16 mouse cellular contexts compared by ENCODE assay signal in the genomic region with DNA sequence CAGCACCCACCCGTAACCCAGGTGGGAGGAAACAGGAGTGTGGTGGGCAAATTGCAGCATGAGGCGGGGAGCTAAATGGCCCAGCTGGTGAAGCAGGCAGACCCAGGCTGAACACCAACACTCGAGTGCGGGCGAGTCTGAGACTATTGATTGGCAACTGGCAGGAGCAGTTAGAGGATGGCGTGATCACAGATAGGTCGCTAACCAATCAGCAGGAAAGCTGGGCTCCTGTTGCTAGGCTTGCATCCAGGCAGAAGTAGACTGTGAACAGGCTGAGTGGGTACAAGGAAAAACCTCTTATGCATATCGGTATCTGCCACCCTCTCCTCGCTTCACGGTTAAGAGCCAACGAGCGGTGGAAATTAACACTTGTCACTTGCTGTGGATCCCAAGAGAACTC. TPM values are rescaled to one million over a fixed set of nuclear protein-coding genes. Genes with fewer than 3 reads are reported as not detected.
DNase-seq lines count a peak whose midpoint lies in the region; ATAC-seq lines count a peak whose summit lies in the region.
"Had no signal": no experiment of that assay in that cellular context is flagged by ENCODE, and none has a peak within 500 bp of the region (broad histone marks: within the 10 kb centered on the region; RNA-seq: fewer than 3 reads in every experiment).

No protein-coding gene starts in this region.

- H3K4me3 ChIP-seq in forebrain, embryonic 16.5 days (replicated peaks; ENCODE audit: low read length), result no peak overlapping the region
- no peak overlapping the region for H3K4me3 ChIP-seq in forebrain, embryonic 13.5 days
- no peak overlapping the region for H3K4me3 ChIP-seq in kidney, embryonic 16.5 days (ENCODE audit: low read length)
- H3K4me3 ChIP-seq: embryonic facial prominence, embryonic 10.5 days; megakaryocyte, embryonic 14.5 days had no signal

- WGBS in forebrain, embryonic 16.5 days, result 70% methylated on average over 12 of the region's 12 CpGs
- WGBS in forebrain, embryonic 13.5 days, result 84% methylated on average over 12 of the region's 12 CpGs
- whole genome bisulfite sequencing in kidney, embryonic 16.5 days, result 86% methylated on average over 12 of the region's 12 CpGs

- peak; percentile 52; the same call in 1 of the 2 replicates for ATAC-seq in forebrain, embryonic 16.5 days
- ATAC-seq in forebrain, embryonic 13.5 days, result no peak
- ATAC-seq in kidney, embryonic 16.5 days (ENCODE audit: low FRiP score, low TSS enrichment), result no peak
- ATAC-seq: intestine, embryonic 16.5 days had no signal

- peak; percentile 21 for DNase-seq in R1 (ENCODE audit: low read depth, low spot score)
- DNase-seq in frontal cortex, postnatal 36 days (ENCODE audit: low spot score in 2 of 2), result peak; percentile 55 to 69
- peak; percentile 38 to 53 for DNase-seq in left cerebral cortex, adult 9 months (ENCODE audit: low spot score in 2 of 2)
- DNase-seq in lung, adult 18-20 months, result no peak
- no peak for DNase-seq in gastrocnemius, postnatal 36 days
- DNase-seq: cerebellum, adult 9-11 months; heart, postnatal 4 days; kidney, postnatal 36 days; lung, adult 2 months; thymus, postnatal 14 days had no signal

- H3K36me3 ChIP-seq in forebrain, embryonic 16.5 days (ENCODE audit: control insufficient read depth, insufficient read depth), result no peaks in the 10 kb centered on the region
- H3K36me3 ChIP-seq in forebrain, embryonic 13.5 days (ENCODE audit: poor library complexity, severe bottlenecking), result no peaks in the 10 kb centered on the region
- H3K36me3 ChIP-seq in kidney, embryonic 16.5 days (ENCODE audit: insufficient read depth, low read length), result no peaks in the 10 kb centered on the region
- H3K36me3 ChIP-seq: embryonic facial prominence, embryonic 10.5 days had no signal

- no peak overlapping the region for H3K9ac ChIP-seq in forebrain, embryonic 16.5 days (replicated peaks; ENCODE audit: low read depth, low read length)
- H3K9ac ChIP-seq in forebrain, embryonic 13.5 days, result no peak overlapping the region
- H3K9ac ChIP-seq in kidney, embryonic 16.5 days (replicated peaks; ENCODE audit: low read length), result no peak overlapping the region

- H3K9me3 ChIP-seq in forebrain, embryonic 16.5 days (ENCODE audit: control insufficient read depth, low read length), result no peaks in the 10 kb centered on the region
- H3K9me3 ChIP-seq in forebrain, embryonic 13.5 days (replicated peaks), result no peaks in the 10 kb centered on the region
- no peaks in the 10 kb centered on the region for H3K9me3 ChIP-seq in kidney, embryonic 16.5 days (ENCODE audit: low read length)
- H3K9me3 ChIP-seq: embryonic facial prominence, embryonic 10.5 days; megakaryocyte, embryonic 14.5 days had no signal

- no peak overlapping the region for H3K4me2 ChIP-seq in forebrain, embryonic 16.5 days (ENCODE audit: low read length)
- H3K4me2 ChIP-seq in forebrain, embryonic 13.5 days, result no peak overlapping the region
- no peak overlapping the region for H3K4me2 ChIP-seq in kidney, embryonic 16.5 days (replicated peaks; ENCODE audit: low read depth, low read length)

- no peak overlapping the region for H3K27ac ChIP-seq in forebrain, embryonic 16.5 days (ENCODE audit: low read length)
- H3K27ac ChIP-seq in forebrain, embryonic 13.5 days, result no peak overlapping the region
- H3K27ac ChIP-seq in kidney, embryonic 16.5 days (ENCODE audit: low read length), result no peak overlapping the region
- H3K27ac ChIP-seq: embryonic facial prominence, embryonic 10.5 days had no signal

- peaks cover 6% of the 10 kb centered on the region; the same call in 1 of the 2 replicates for H3K27me3 ChIP-seq in forebrain, embryonic 16.5 days (replicated peaks; ENCODE audit: control insufficient read depth, insufficient read depth, low read length)
- peaks cover 81% of the 10 kb centered on the region for H3K27me3 ChIP-seq in forebrain, embryonic 13.5 days
- no peaks in the 10 kb centered on the region for H3K27me3 ChIP-seq in kidney, embryonic 16.5 days (ENCODE audit: insufficient read depth, low read length)

- no peaks in the 10 kb centered on the region for H3K4me1 ChIP-seq in forebrain, embryonic 16.5 days (replicated peaks; ENCODE audit: control insufficient read depth, insufficient read depth, low read length)
- no peaks in the 10 kb centered on the region for H3K4me1 ChIP-seq in forebrain, embryonic 13.5 days
- peaks cover 4% of the 10 kb centered on the region for H3K4me1 ChIP-seq in kidney, embryonic 16.5 days (ENCODE audit: insufficient read depth, low read length)
- H3K4me1 ChIP-seq: embryonic facial prominence, embryonic 10.5 days; megakaryocyte, embryonic 14.5 days had no signal

- intact Hi-C loops in gastrocnemius, postnatal 36 days (cut with DNase I), result no loop called here

RNA-seq across cellular contexts. Expression of a gene that starts 9.0 kb away (rescaled TPM):
- polyA plus RNA-seq in forebrain, embryonic 16.5 days (2015; fragmentation: Nextera tagmentation; extraction: Ambion mirVana), result 0.61 and 0.67 TPM in 2 replicates
- polyA plus RNA-seq in forebrain, embryonic 13.5 days (2015; fragmentation: Nextera tagmentation; extraction: Ambion mirVana), result 0.89 and 1.1 TPM in 2 replicates
- polyA plus RNA-seq in kidney, embryonic 16.5 days (2015; fragmentation: Nextera tagmentation; extraction: Ambion mirVana), result 0.06 TPM in 1 of 2 replicates, not detected in the other
- under 1 TPM; 0.07 to 0.08 TPM for total RNA-seq in gastrocnemius, postnatal 36 days (2021)

Comparison
In these comparisons a context has a peak if more than half of its experiments do, and no peak if none do; other contexts are left out.
1. DNase-seq: peak in R1 (single experiment), frontal cortex, postnatal 36 days (2 of 2) and left cerebral cortex, adult 9 months (2 of 2); none in lung, adult 18-20 months (0 of 2) and gastrocnemius, postnatal 36 days (0 of 2).